Mouse (Mus musculus) layer of hippocampus, adult 18-20 months (tissue): ENCODE results near the gene Ablim1. TPM values are rescaled to one million over a fixed set of nuclear protein-coding genes. Genes with fewer than 3 reads are reported as not detected.
A peak's percentile ranks its signal among the peaks of the same experiment; 100 is the strongest.

Experiments
- DNase-seq, 2 experiments: peaks; one replicate each; pipeline ENCODE4 v3.0.0; 2022; ENCODE audit warnings: low spot score in 2 of 2
- total RNA-seq, 2 experiments: library from RNA; stranded (reverse); gene quantifications; 2 replicates each; pipeline ENCODE4 v1.2.3; 2021

Ablim1 gene
- total RNA-seq, 2 experiments from 2014 or later, result 73.4 to 75.7 TPM

GRCm38 (mm10) chr19:56995441-56995840 lies 319.3 kb downstream of the Ablim1 start:
- DNase-seq, result no peak

GRCm38 (mm10) chr19:56994653-56995052 lies 320.1 kb downstream of the Ablim1 start:
- DNase-seq, result no peak

- DNase-seq, result no peak
Observed at GRCm38 (mm10) chr19:56993763-56994162, 321.0 kb downstream of the Ablim1 start.

- DNase-seq, result no peak
Observed at GRCm38 (mm10) chr19:56992978-56993545, 321.7 kb downstream of the Ablim1 start.

GRCm38 (mm10) chr19:56990367-56991111 lies 324.2 kb downstream of the Ablim1 start:
- peak in 1 of 2 experiments; percentile 29 for DNase-seq

GRCm38 (mm10) chr19:56989171-56989570 lies 325.5 kb downstream of the Ablim1 start:
- no peak for DNase-seq

GRCm38 (mm10) chr19:56984229-56984628 lies 330.5 kb downstream of the Ablim1 start:
- no peak for DNase-seq

GRCm38 (mm10) chr19:56983757-56984156 lies 331.0 kb downstream of the Ablim1 start:
- DNase-seq, result no peak

Other genes with a start within 250 kb of the Ablim1 start
- 10 to 100 TPM; 22.7 to 23.4 TPM for gene Fam160b1, start 45.8 kb upstream of the Ablim1 start, total RNA-seq
- 10 to 100 TPM; 21.3 to 22.0 TPM for gene Trub1, start 138.0 kb upstream of the Ablim1 start, total RNA-seq